Mouse (Mus musculus) olfactory bulb, adult 2 months (tissue): ENCODE measurements around the gene Dhx16. TPM values are rescaled to one million over a fixed set of nuclear protein-coding genes. Genes with fewer than 3 reads are reported as not detected.
"Not testable (repeated sequence)": the region's sequence is repeated elsewhere in the genome, so short reads cannot be mapped to it uniquely, and the experiment has no call there.

Experiments
- H3K27ac ChIP-seq: fragments of 200-500 bp; 2 replicates; pipeline ENCODE4 v1.5.1; 2012; ENCODE audit warnings: low read depth, low read length; ENCODE audit not compliant: insufficient read depth
- H3K4me1 ChIP-seq: fragments of 200-500 bp; 2 replicates; pipeline ENCODE4 v1.6.1; 2012; ENCODE audit warnings: low read length; ENCODE audit not compliant: control insufficient read depth, insufficient read depth
- H3K4me3 ChIP-seq: fragments of 200-500 bp; 2 replicates; pipeline ENCODE4 v1.5.1; 2012; ENCODE audit warnings: mild to moderate bottlenecking, low read depth, low read length, moderate library complexity; ENCODE audit not compliant: insufficient read depth
- CTCF ChIP-seq: fragments of 200-500 bp; IDR thresholded peaks from 2 replicates; pipeline ENCODE4 v1.5.1; 2012; ENCODE audit warnings: low read depth, mild to moderate bottlenecking, low read length, moderate library complexity; ENCODE audit not compliant: insufficient read depth
- POLR2A ChIP-seq: fragments of 200-500 bp; IDR thresholded peaks from 2 replicates; pipeline ENCODE4 v1.6.1; 2012; ENCODE audit warnings: mild to moderate bottlenecking, low read depth, low read length, moderate library complexity; ENCODE audit not compliant: insufficient read depth
- WGBS: fragments of 180-500 bp; shearing (Covaris S2); methylation state at CpG from one replicate; pipeline ENCODE4 v1.1.7; 2018; 5-methylcytosine and 5-hydroxymethylcytosine counted together
- polyA plus RNA-seq: library from polyadenylated mRNA; stranded (reverse); fragments of >200 nt; gene quantifications from 2 replicates; pipeline ENCODE4 v1.2.4, GENCODE M21; 2012; ENCODE audit warnings: low replicate concordance; ENCODE audit not compliant: missing spikeins, insufficient read depth, insufficient read length

Gene Dhx16
- polyA plus RNA-seq, 1 experiment: not detected

DNA sequence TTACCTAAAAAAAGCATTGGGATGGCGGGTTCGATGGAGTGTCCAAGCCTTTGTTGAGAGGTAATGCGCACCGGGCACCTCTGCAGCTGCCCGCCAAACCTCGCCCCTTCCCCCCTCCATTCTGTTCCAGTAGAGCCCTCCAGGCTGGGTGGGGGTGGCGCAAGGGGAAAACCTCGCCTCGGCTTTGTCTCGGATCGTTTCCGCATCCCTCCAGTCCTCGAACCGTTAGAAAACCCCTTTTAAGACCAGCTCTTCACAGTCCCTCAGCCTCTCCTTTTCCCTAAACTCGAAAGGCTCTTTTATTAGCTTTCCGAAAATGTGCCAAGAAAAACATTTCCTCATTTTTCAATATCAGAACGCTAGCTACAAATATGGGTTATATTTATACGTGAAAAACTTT lies 42.1 kb upstream of the Dhx16 start:
- under 1% methylated on average over 18 of the region's 18 CpGs for WGBS
- H3K4me3 ChIP-seq: peak overlapping the region; percentile 82
- peak overlapping the region; percentile 81 for H3K27ac ChIP-seq
- peaks cover 20% of the 10 kb centered on the region for H3K4me1 ChIP-seq
- TF ChIP-seq CTCF (no peak), POLR2A (no peak)

DNA sequence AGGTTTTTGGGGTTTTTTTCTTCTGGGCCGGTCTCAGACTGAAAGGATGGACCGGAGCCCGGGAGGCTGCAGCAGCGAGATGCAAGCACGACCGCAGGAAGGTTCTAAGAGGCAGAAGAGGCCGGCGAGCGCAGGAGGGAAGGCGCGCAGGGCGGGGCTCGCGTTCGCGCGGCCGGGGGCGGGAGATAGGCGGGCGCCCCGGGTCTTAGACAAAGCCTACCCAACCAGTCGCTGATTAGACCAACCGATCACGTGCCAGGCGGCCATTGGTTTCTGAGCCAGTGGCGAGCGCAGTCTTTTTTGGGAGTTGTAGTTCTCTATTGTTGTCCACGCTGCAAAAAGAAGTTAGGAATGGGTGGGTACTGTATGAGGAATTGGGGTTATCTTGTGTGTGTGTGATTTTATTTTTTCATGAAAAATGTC lies 41.5 kb upstream of the Dhx16 start, which contains the start of gene Tubb5:
Gene Tubb5 (minus strand): TSS at position 185 of the 423 bp plus-strand sequence.
- peaks cover 20% of the 10 kb centered on the region for H3K4me1 ChIP-seq
- WGBS: 1% methylated on average over 29 of the region's 29 CpGs
- peak within 1 kb of the TSS; percentile 81 for H3K27ac ChIP-seq
- TF ChIP-seq CTCF: no peak
- peak; percentile 95 for TF ChIP-seq POLR2A
- peak within 1 kb of the TSS; percentile 82 for H3K4me3 ChIP-seq

DNA sequence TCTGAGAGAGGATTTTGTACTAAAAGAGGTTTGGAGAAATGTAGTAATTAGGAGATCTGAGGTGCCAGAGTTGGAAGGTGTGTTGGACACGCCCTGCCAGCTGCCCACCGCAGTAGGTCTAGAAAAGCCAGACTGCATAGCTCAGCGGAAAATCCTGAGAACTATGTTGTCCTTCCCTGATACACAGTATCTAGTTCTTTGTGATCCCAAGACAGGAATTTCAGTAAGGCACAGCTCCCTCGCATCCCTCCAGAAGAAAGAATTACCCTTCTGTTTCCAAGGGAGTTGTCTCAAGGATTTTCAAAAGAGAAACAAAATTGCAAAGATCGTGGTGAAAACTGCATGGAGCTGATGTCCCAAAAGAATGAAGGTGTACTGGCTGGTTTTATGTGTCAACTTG lies 41.0 kb upstream of the Dhx16 start:
- no peak overlapping the region for H3K4me3 ChIP-seq
- WGBS: 3% methylated on average over 5 of the region's 5 CpGs
- peaks cover 20% of the 10 kb centered on the region for H3K4me1 ChIP-seq
- TF ChIP-seq POLR2A (no peak), CTCF (no peak)
- H3K27ac ChIP-seq: no peak overlapping the region

DNA sequence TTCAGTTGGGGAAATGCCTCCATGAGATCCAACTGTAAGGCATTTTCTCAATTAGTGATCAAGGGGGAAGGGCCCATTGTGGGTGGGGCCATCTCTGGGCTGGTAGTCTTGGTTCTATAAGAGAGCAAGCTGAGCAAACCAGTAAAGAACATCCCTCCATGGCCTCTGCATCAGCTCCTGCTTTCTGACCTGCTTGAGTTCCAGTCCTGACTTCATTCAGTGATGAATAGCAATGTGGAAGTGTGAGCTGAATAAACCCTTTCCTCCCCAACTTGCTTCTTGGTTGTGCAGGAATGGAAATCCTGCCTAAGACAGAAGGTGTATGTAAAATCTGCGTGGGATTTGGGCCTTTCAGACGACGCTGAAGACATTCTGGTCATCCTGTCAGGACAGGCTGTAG lies 40.6 kb upstream of the Dhx16 start:
- H3K4me3 ChIP-seq, H3K27ac ChIP-seq: not testable (repeated sequence)
- WGBS: 60% methylated on average over 3 of the region's 3 CpGs
- H3K4me1 ChIP-seq: peaks cover 20% of the 10 kb centered on the region

DNA sequence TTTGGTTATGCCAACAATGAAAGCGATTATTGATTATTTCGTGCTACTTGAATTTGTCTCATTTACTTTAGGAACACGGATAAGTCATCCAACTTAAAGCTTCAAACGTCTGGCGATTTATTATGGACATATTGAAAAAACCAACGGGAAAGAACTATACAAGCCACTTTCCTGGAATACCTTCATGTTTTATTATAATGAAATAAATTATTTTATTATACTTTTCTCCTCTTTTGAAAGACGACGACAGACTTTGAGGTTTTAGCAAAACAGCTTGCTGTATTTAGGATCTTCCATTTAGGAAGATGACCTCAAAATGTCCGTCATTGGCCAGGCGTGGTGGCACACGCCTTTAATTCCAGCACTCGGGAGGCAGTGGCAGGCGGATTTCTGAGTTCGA lies 39.1 kb upstream of the Dhx16 start:
- TF ChIP-seq CTCF (no peak), POLR2A (no peak)
- 49% methylated on average over 14 of the region's 14 CpGs for WGBS
- Histone ChIP-seq H3K4me3 (peak overlapping the region; percentile 37; the same call in 1 of the 2 replicates), H3K27ac (no peak overlapping the region), H3K4me1 (peaks cover 12% of the 10 kb centered on the region; the same call in 1 of the 2 replicates)

DNA sequence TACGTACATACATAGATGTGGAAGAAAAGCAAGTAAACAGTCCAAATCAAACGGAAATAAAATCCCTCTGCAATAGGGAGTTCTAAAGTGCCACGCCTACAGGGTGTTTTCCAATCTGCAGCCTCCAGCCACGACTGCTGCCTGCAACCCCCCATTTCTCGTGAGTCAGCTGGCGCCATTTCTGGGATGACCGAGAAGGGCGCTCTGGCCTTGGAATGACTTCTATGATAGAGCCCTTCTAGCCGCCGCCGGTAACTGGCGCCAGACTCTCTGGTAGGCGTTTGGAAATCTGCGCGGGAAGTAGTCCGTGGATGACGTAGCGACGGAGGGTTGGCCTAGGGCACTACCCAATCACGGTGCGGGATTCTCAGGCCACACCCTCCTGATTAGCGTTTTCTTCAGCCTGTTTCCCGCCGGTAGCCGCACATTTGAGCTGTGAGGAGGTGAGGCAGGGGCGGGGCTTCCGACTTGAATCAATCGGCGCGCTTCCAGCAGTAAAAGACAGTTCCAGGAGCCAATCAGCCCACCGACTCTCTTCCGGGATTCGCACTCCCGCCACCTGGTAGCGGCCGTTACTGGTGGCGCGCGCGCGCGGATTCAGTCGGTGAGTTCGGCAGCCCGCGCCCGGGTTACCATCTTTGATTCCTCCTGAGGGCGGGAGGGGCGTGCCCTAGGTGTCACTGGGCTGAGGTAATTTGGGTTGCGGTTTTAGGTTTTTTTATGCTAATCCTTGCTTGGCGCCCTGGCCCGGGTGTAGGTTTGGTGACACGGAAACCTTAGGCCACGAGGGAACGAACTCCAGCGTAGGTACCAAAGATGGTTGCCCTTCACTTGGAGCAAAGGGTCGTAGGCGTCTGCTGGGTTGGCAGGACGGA lies 38.3 kb upstream of the Dhx16 start, which contains the start of gene Mdc1:
Gene Mdc1 (plus strand): TSS at position 440 of the 875 bp plus-strand sequence.
- Histone ChIP-seq H3K4me1 (peaks cover 9% of the 10 kb centered on the region; the same call in 1 of the 2 replicates), H3K27ac (no peak within 1 kb of the TSS), H3K4me3 (peak within 1 kb of the TSS; percentile 57)
- TF ChIP-seq CTCF (no peak), POLR2A (peak; percentile 39; the same call in 1 of the 2 replicates)
- under 1% methylated on average over 59 of the region's 59 CpGs for WGBS

DNA sequence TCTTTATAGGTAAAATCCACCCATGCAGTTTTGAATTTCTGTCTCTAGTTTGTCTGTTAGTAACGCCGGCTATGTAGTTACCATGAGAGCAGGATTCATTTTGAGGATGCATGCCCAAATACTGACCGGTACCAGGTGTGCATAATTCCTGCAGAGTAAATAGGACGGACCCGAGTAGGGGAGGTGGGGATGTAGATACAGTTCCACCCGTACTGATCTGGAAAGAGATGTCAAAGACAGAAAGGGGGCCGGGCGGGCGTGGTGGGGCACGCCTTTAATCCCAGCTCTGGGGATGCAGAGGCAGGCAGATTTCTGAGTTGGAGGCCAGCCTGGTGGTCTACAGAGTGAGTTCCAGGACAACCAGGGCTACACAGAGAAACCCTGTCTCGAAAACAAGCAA lies 37.6 kb upstream of the Dhx16 start:
- TF ChIP-seq POLR2A: no peak
- Histone ChIP-seq H3K27ac (no peak overlapping the region), H3K4me1 (peaks cover 5% of the 10 kb centered on the region; the same call in 1 of the 2 replicates), H3K4me3 (peak overlapping the region; percentile 57)
- 11% methylated on average over 11 of the region's 11 CpGs for WGBS

DNA sequence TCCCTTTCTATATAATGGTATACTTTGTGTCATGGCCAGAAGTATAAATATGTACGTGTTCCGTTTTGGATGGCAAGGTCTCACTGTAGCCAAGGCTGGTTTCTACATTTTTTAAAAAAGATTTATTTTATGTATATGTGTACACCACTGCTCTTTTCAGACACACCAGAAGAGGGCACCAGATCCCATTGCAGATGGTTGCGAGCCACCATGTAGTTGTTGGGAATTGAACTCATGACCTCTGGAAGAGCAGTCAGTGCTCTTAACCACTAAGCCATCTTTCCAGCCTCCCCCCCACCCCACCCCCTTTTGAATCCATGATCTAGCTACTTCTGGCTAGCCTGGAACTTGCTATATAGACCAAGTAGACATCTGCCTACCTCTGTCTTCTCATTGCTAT lies 36.1 kb upstream of the Dhx16 start:
- Histone ChIP-seq H3K4me3 (no peak overlapping the region), H3K4me1 (peaks cover 3% of the 10 kb centered on the region; the same call in 1 of the 2 replicates), H3K27ac (no peak overlapping the region)
- TF ChIP-seq POLR2A (no peak), CTCF (no peak)
- 97% methylated on average over 3 of the region's 3 CpGs for WGBS

DNA sequence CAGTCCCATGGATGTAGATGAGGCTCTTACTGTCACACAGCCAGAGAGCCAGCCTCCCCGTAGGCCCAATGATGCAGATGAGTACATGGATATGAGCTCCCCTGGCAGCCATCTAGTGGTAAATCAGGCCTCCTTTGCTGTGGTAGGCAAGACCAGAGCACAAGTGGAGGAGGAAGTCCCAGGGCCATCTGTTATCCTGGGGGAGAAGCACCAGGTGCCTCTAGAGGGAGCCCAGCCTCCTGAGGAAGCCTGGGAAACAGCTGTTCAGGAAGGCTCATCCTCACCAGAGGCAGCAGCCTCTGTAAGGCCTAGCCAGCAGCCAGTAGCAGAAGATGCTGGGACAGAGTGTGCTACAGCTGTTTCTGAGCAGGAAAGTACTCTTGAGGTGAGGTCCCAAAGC lies 31.5 kb upstream of the Dhx16 start:
- no peak for TF ChIP-seq CTCF
- TF ChIP-seq POLR2A: no peak
- Histone ChIP-seq H3K4me1 (no peaks in the 10 kb centered on the region), H3K4me3 (no peak overlapping the region), H3K27ac (no peak overlapping the region)
- 40% methylated on average over 1 of the region's 1 CpGs for WGBS

DNA sequence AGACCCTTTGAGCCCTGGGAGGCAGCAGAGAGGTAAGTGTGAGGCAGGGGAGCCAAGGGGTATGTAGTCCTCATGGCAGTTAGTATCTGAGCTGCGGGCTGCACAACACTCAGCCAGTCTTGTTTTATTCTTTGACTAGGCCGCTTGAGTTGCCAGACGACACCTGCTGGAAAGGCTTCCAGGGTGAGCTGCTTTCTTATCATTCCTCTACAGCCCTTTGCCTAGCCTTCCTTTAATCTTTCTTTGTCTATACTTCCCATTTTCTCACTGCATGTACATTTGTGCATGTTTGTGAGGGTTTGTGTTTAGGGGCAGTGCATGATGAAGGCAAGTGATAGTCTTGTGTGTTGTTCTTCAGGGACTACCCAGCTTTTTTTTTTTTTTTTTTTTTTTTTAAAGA lies 28.6 kb upstream of the Dhx16 start:
- no peaks in the 10 kb centered on the region for H3K4me1 ChIP-seq
- no peak overlapping the region for H3K27ac ChIP-seq
- WGBS: 91% methylated on average over 3 of the region's 3 CpGs
- TF ChIP-seq POLR2A: no peak
- no peak for TF ChIP-seq CTCF
- no peak overlapping the region for H3K4me3 ChIP-seq
